Mouse (Mus musculus): ENCODE results near the gene Mical3. TPM values are rescaled to one million over a fixed set of nuclear protein-coding genes. Genes with fewer than 3 reads are reported as not detected.
A peak's percentile ranks its signal among the peaks of the same experiment; 100 is the strongest.

Gene Mical3
- polyA plus RNA-seq, 2 experiments: 13.3 to 17.3 TPM

- WGBS: 84% methylated on average over 11 of the region's 11 CpGs
- Histone ChIP-seq H3K27me3 (ENCODE audit: control insufficient read depth, insufficient read depth, low read length) (no peaks in the 10 kb centered on the region), H3K27ac (replicated peaks; ENCODE audit: low read depth, low read length) (no peak overlapping the region), H3K4me2 (replicated peaks; ENCODE audit: low read depth, low read length, severe bottlenecking) (no peak overlapping the region), H3K36me3 (ENCODE audit: control insufficient read depth, insufficient read depth, low read length) (no peaks in the 10 kb centered on the region), H3K4me1 (ENCODE audit: control insufficient read depth, insufficient read depth, low read length) (no peaks in the 10 kb centered on the region), H3K9ac (ENCODE audit: low read depth, low read length, severe bottlenecking) (no peak overlapping the region), H3K4me3 (replicated peaks; ENCODE audit: low read length) (no peak overlapping the region), H3K9me3 (ENCODE audit: control insufficient read depth, low read length) (no peaks in the 10 kb centered on the region)
- TF ChIP-seq POLR2A (IDR thresholded peaks at IDR 0.05; ENCODE audit: borderline replicate concordance, extremely low read depth, insufficient read depth, insufficient read length): no peak
- DNase-seq (ENCODE audit: low spot score) (no peak), ATAC-seq (ENCODE audit: low FRiP score, low read depth) (no peak)
These were observed 226.8 kb downstream of the Mical3 start for GRCm38 (mm10) chr6:120903961-120904360.

- ATAC-seq (ENCODE audit: low FRiP score, low read depth) (no peak), DNase-seq (ENCODE audit: low spot score) (no peak)
- Histone ChIP-seq H3K4me2 (replicated peaks; ENCODE audit: low read depth, low read length, severe bottlenecking) (no peak overlapping the region), H3K9ac (ENCODE audit: low read depth, low read length, severe bottlenecking) (no peak overlapping the region), H3K27ac (replicated peaks; ENCODE audit: low read depth, low read length) (no peak overlapping the region), H3K9me3 (ENCODE audit: control insufficient read depth, low read length) (no peaks in the 10 kb centered on the region), H3K4me3 (replicated peaks; ENCODE audit: low read length) (no peak overlapping the region), H3K27me3 (ENCODE audit: control insufficient read depth, insufficient read depth, low read length) (no peaks in the 10 kb centered on the region), H3K36me3 (ENCODE audit: control insufficient read depth, insufficient read depth, low read length) (no peaks in the 10 kb centered on the region), H3K4me1 (ENCODE audit: control insufficient read depth, insufficient read depth, low read length) (no peaks in the 10 kb centered on the region)
- WGBS: 53% methylated on average over 5 of the region's 5 CpGs
- TF ChIP-seq POLR2A (IDR thresholded peaks at IDR 0.05; ENCODE audit: borderline replicate concordance, extremely low read depth, insufficient read depth, insufficient read length): no peak
These were observed 227.3 kb downstream of the Mical3 start for GRCm38 (mm10) chr6:120903450-120903912.

- Histone ChIP-seq H3K9me3 (ENCODE audit: control insufficient read depth, low read length) (no peaks in the 10 kb centered on the region), H3K36me3 (ENCODE audit: control insufficient read depth, insufficient read depth, low read length) (no peaks in the 10 kb centered on the region), H3K9ac (ENCODE audit: low read depth, low read length, severe bottlenecking) (no peak overlapping the region), H3K27me3 (ENCODE audit: control insufficient read depth, insufficient read depth, low read length) (no peaks in the 10 kb centered on the region), H3K4me2 (replicated peaks; ENCODE audit: low read depth, low read length, severe bottlenecking) (no peak overlapping the region), H3K4me3 (replicated peaks; ENCODE audit: low read length) (no peak overlapping the region), H3K27ac (replicated peaks; ENCODE audit: low read depth, low read length) (no peak overlapping the region), H3K4me1 (ENCODE audit: control insufficient read depth, insufficient read depth, low read length) (no peaks in the 10 kb centered on the region)
- WGBS: 87% methylated on average over 14 of the region's 14 CpGs
- no peak for DNase-seq (ENCODE audit: low spot score)
- no peak for ATAC-seq (ENCODE audit: low FRiP score, low read depth)
- no peak for TF ChIP-seq POLR2A (IDR thresholded peaks at IDR 0.05; ENCODE audit: borderline replicate concordance, extremely low read depth, insufficient read depth, insufficient read length)
These were observed 228.8 kb downstream of the Mical3 start for GRCm38 (mm10) chr6:120901776-120902645.

GRCm38 (mm10) chr6:120898188-120898833 lies 232.5 kb downstream of the Mical3 start:
- Histone ChIP-seq H3K4me3 (replicated peaks; ENCODE audit: low read length) (no peak overlapping the region), H3K27ac (replicated peaks; ENCODE audit: low read depth, low read length) (no peak overlapping the region), H3K4me2 (replicated peaks; ENCODE audit: low read depth, low read length, severe bottlenecking) (no peak overlapping the region), H3K36me3 (ENCODE audit: control insufficient read depth, insufficient read depth, low read length) (peaks cover 22% of the 10 kb centered on the region; the same call in 1 of the 2 replicates), H3K9ac (ENCODE audit: low read depth, low read length, severe bottlenecking) (no peak overlapping the region), H3K9me3 (ENCODE audit: control insufficient read depth, low read length) (no peaks in the 10 kb centered on the region), H3K4me1 (ENCODE audit: control insufficient read depth, insufficient read depth, low read length) (no peaks in the 10 kb centered on the region), H3K27me3 (ENCODE audit: control insufficient read depth, insufficient read depth, low read length) (no peaks in the 10 kb centered on the region)
- peak; percentile 23; the same call in 1 of the 2 replicates for ATAC-seq (ENCODE audit: low FRiP score, low read depth)
- TF ChIP-seq POLR2A (IDR thresholded peaks at IDR 0.05; ENCODE audit: borderline replicate concordance, extremely low read depth, insufficient read depth, insufficient read length): no peak
- DNase-seq (ENCODE audit: low spot score): peak; percentile 48
- 71% methylated on average over 6 of the region's 6 CpGs for WGBS

- Histone ChIP-seq H3K4me3 (replicated peaks; ENCODE audit: low read length) (no peak overlapping the region), H3K4me1 (ENCODE audit: control insufficient read depth, insufficient read depth, low read length) (no peaks in the 10 kb centered on the region), H3K4me2 (replicated peaks; ENCODE audit: low read depth, low read length, severe bottlenecking) (no peak overlapping the region), H3K27ac (replicated peaks; ENCODE audit: low read depth, low read length) (no peak overlapping the region), H3K9me3 (ENCODE audit: control insufficient read depth, low read length) (no peaks in the 10 kb centered on the region), H3K9ac (ENCODE audit: low read depth, low read length, severe bottlenecking) (no peak overlapping the region), H3K36me3 (ENCODE audit: control insufficient read depth, insufficient read depth, low read length) (peaks cover 48% of the 10 kb centered on the region), H3K27me3 (ENCODE audit: control insufficient read depth, insufficient read depth, low read length) (no peaks in the 10 kb centered on the region)
- ATAC-seq (ENCODE audit: low FRiP score, low read depth) (no peak), DNase-seq (ENCODE audit: low spot score) (no peak)
- WGBS: 91% methylated on average over 9 of the region's 9 CpGs
- no peak for TF ChIP-seq POLR2A (IDR thresholded peaks at IDR 0.05; ENCODE audit: borderline replicate concordance, extremely low read depth, insufficient read depth, insufficient read length)
These were observed 236.3 kb downstream of the Mical3 start for GRCm38 (mm10) chr6:120894524-120894923.

All from limb, embryonic 14.5 days (tissue).